Mouse (Mus musculus): ENCODE results near the gene Fgfr2.

GRCm38 (mm10) chr7:132644605-132645279 is 478.4 kb downstream of the Fgfr2 start:
- TF ChIP-seq CTCF (IDR thresholded peaks at IDR 0.05; ENCODE audit: borderline replicate concordance, insufficient read depth, low read length) (no peak), POLR2A (IDR thresholded peaks at IDR 0.05; ENCODE audit: low read depth, low read length) (no peak)
